In genomic region chr13:57950091-57950490, GRCm38 (mm10) we compare ENCODE assay signal across 19 mouse cellular contexts. TPM values are rescaled to one million over a fixed set of nuclear protein-coding genes. Genes with fewer than 3 reads are reported as not detected.
A peak's percentile ranks its signal among the peaks of the same experiment; 100 is the strongest.
DNase-seq lines count a peak whose midpoint lies in the region; ATAC-seq and TF ChIP-seq lines count a peak whose summit lies in the region.
"Had no signal": no experiment of that assay in that cellular context is flagged by ENCODE, and none has a peak within 500 bp of the region (broad histone marks: within the 10 kb centered on the region; RNA-seq: fewer than 3 reads in every experiment).

No protein-coding gene starts in this region.

- H3K4me2 ChIP-seq in midbrain, postnatal 0 days (ENCODE audit: low read depth, low read length, poor library complexity, severe bottlenecking): no peak overlapping the region
- H3K4me2 ChIP-seq: hindbrain, embryonic 15.5 days; limb, embryonic 15.5 days; midbrain, embryonic 13.5 days had no signal

- H3K4me3 ChIP-seq in midbrain, postnatal 0 days (ENCODE audit: low read depth, low read length): no peak overlapping the region
- H3K4me3 ChIP-seq: erythroblast, embryonic 14.5 days; hindbrain, embryonic 15.5 days; limb, embryonic 15.5 days; midbrain, embryonic 13.5 days had no signal

- peak; percentile 57 for DNase-seq in left cerebral cortex, adult 11 months (ENCODE audit: low spot score)
- DNase-seq in left cerebral cortex, postnatal 4 days: no peak
- peak; percentile 68 for DNase-seq in cerebellum, adult 9-10 months
- peak; percentile 58 to 80 for DNase-seq in frontal cortex, postnatal 36 days (ENCODE audit: low spot score in 2 of 2)
- peak; percentile 45 for DNase-seq in right cerebral cortex, postnatal 25 days
- DNase-seq in midbrain, postnatal 0 days (ENCODE audit: low spot score): no peak
- no peak for DNase-seq in lung, postnatal 14 days
- DNase-seq: embryo, embryonic 11 days; gastrocnemius, postnatal 10 days; kidney, adult 2 months; thymus, adult 18-20 months had no signal

- H3K36me3 ChIP-seq in midbrain, postnatal 0 days (ENCODE audit: insufficient read depth, low read length): no peaks in the 10 kb centered on the region
- H3K36me3 ChIP-seq: hindbrain, embryonic 15.5 days; limb, embryonic 15.5 days; midbrain, embryonic 13.5 days had no signal

- no peak for ATAC-seq in monocyte, adult 5-6 weeks (replicated peaks; ENCODE audit: insufficient number of reproducible peaks, low FRiP score, low TSS enrichment, poor library complexity, severe bottlenecking)
- ATAC-seq in midbrain, postnatal 0 days (ENCODE audit: low FRiP score): no peak
- ATAC-seq: activated CD4-positive, CD25-positive, alpha-beta regulatory T cell, adult 4 months; CD4-positive, CD25-positive, alpha-beta regulatory T cell, adult 4 months; midbrain, embryonic 13.5 days had no signal

- no peak overlapping the region for H3K27ac ChIP-seq in midbrain, postnatal 0 days (ENCODE audit: low read depth, low read length)
- H3K27ac ChIP-seq: hindbrain, embryonic 15.5 days; limb, embryonic 15.5 days; midbrain, embryonic 13.5 days had no signal

- no peaks in the 10 kb centered on the region for H3K4me1 ChIP-seq in midbrain, postnatal 0 days (ENCODE audit: insufficient read depth, low read length)

- no peak overlapping the region for H3K9ac ChIP-seq in midbrain, postnatal 0 days (replicated peaks; ENCODE audit: low read length, poor library complexity, severe bottlenecking)
- H3K9ac ChIP-seq: hindbrain, embryonic 15.5 days; limb, embryonic 15.5 days; midbrain, embryonic 13.5 days had no signal

- no peaks in the 10 kb centered on the region for H3K9me3 ChIP-seq in midbrain, postnatal 0 days (ENCODE audit: low read length)
- H3K9me3 ChIP-seq: hindbrain, embryonic 15.5 days; limb, embryonic 15.5 days; midbrain, embryonic 13.5 days had no signal

- intact Hi-C loops in left cerebral cortex, postnatal 4 days (cut with DNase I): no loop called here

- no peak for TF ChIP-seq CTCF in midbrain, postnatal 0 days (IDR thresholded peaks at IDR 0.05)

- H3K27me3 ChIP-seq in midbrain, postnatal 0 days (ENCODE audit: insufficient read depth, low read length): no peaks in the 10 kb centered on the region
- H3K27me3 ChIP-seq: limb, embryonic 15.5 days; midbrain, embryonic 13.5 days had no signal

- WGBS in midbrain, postnatal 0 days: 52% methylated on average over 12 of the region's 12 CpGs

RNA-seq across cellular contexts. Expression of gene Spock1, which starts 42.0 kb away (rescaled TPM):
- total RNA-seq in left cerebral cortex, postnatal 4 days (2021): 100 to 1,000 TPM; 197 to 198 TPM
- not detected in 3 replicates for total RNA-seq in monocyte, adult 5-6 weeks (2017)
- 94.8 and 98.7 TPM in 2 replicates for total RNA-seq in midbrain, postnatal 0 days (2014; rRNA removed)
- 82.6 and 91.5 TPM in 2 replicates for polyA plus RNA-seq in midbrain, postnatal 0 days (2015; fragmentation: Nextera tagmentation; extraction: Ambion mirVana)
- polyA plus RNA-seq: CD4-positive, CD25-positive, alpha-beta regulatory T cell, adult 4 months; spleen, adult 2 months had no signal

Comparison
In these comparisons a context has a peak if more than half of its experiments do, and no peak if none do; other contexts are left out.
1. DNase-seq: peak in left cerebral cortex, adult 11 months (single experiment), cerebellum, adult 9-10 months (single experiment), frontal cortex, postnatal 36 days (2 of 2) and right cerebral cortex, postnatal 25 days (single experiment); none in left cerebral cortex, postnatal 4 days (single experiment), midbrain, postnatal 0 days (single experiment) and lung, postnatal 14 days (single experiment).
2. RNA of gene Spock1, which starts 42.0 kb away (total RNA-seq): 197 to 198 TPM in left cerebral cortex, postnatal 4 days and 94.8 to 98.7 TPM in midbrain, postnatal 0 days; not detected in monocyte, adult 5-6 weeks; every median in the first group is over 10 times any median in the second.